Mouse (Mus musculus) inflammation-experienced regulatory T-cells, adult 6 months (primary cell): ENCODE measurements around the gene Abhd4. TPM values are rescaled to one million over a fixed set of nuclear protein-coding genes. Genes with fewer than 3 reads are reported as not detected.

Source experiments
- ATAC-seq: one replicate; pipeline ENCODE4 v1.8.0; 2017
- polyA plus RNA-seq, 3 experiments: library from polyadenylated mRNA; unstranded; fragments of 100-300 nt; shearing (Covaris generic); gene quantifications; one replicate each; pipeline ENCODE4 v1.2.1; 2017

Gene Abhd4
- polyA plus RNA-seq, 3 experiments from 2014 or later: 20.3 to 33.0 (median 29.4) TPM

DNA sequence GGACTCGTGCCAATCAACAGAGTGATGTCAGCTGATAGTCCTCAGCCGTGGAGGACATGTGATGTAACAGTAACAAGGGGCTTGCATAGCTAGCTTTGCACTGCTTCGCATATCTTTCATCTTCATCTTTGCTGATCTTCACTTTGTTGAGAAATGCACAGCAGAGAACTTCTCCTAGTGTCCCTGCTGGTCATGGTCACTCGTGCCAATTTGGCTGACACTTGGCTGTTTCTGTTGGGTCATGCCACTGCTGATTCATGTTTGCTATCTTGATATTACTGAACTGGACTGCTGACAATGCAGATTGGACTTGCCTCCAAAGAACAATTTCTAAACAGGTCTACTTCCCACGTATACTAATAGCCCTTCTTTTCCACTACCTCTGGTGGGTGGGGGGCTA lies 46.1 kb downstream of the Abhd4 start:
- no peak for ATAC-seq

DNA sequence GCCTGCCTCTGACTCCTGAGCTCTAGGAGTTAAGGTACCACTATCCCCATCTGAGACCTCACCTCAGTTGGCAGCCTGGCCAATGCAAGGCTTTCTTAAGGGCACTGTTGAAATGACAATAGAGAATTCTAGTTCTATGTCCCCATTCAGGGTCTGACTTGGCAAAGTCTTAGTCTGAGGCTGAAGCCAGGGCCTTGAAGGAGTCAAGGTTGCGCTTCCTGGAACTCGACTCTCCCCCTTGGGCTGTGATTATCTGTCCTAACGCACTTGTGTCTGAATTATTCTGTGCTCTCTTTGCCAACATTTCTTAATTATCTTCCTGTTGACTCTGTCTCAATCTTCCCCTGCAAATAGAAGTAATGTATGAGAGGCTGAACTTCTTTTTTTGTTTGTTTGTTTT lies 46.7 kb downstream of the Abhd4 start:
- ATAC-seq: no peak

GRCm38 (mm10) chr14:54311763-54312162 lies 57.8 kb downstream of the Abhd4 start:
- ATAC-seq: no peak

Other genes with a start within 250 kb of the Abhd4 start
- gene Dad1, start 84 bp upstream of the Abhd4 start, polyA plus RNA-seq: 100 to 1,000 TPM; 393 to 515 (median 490) TPM
- gene Olfr49, start 30.8 kb downstream of the Abhd4 start, polyA plus RNA-seq: under 1 TPM in 1 of 3 experiments, not detected in 2; 0.09 TPM
- gene Oxa1l, start 106.6 kb downstream of the Abhd4 start, polyA plus RNA-seq: 10 to 100 TPM; 65.9 to 91.6 (median 69.3) TPM
- gene Slc7a7, start 163.6 kb downstream of the Abhd4 start, polyA plus RNA-seq: 1 to 10 TPM in 1 of 3 experiments, under 1 TPM in 2; 0.42 to 2.5 (median 0.49) TPM
- 100 to 1,000 TPM; 253 to 303 (median 292) TPM for gene Mrpl52, start 172.7 kb downstream of the Abhd4 start, polyA plus RNA-seq
- under 1 TPM in 2 of 3 experiments, not detected in 1; 0.29 to 0.47 TPM for gene Mmp14, start 177.4 kb downstream of the Abhd4 start, polyA plus RNA-seq
- 10 to 100 TPM; 52.5 to 66.4 (median 63.3) TPM for gene Lrp10, start 209.9 kb downstream of the Abhd4 start, polyA plus RNA-seq
- gene Rem2, start 221.9 kb downstream of the Abhd4 start, polyA plus RNA-seq: under 1 TPM; 0.50 to 0.58 (median 0.57) TPM